Mouse (Mus musculus): ENCODE measurements at regions not wholly inside any gene's neighbourhood (a gene's known extent, or its start where the extent isn't known, plus 50 kb on each side); places are given as distances from the start of the nearest gene placed in this dataset.

DNA sequence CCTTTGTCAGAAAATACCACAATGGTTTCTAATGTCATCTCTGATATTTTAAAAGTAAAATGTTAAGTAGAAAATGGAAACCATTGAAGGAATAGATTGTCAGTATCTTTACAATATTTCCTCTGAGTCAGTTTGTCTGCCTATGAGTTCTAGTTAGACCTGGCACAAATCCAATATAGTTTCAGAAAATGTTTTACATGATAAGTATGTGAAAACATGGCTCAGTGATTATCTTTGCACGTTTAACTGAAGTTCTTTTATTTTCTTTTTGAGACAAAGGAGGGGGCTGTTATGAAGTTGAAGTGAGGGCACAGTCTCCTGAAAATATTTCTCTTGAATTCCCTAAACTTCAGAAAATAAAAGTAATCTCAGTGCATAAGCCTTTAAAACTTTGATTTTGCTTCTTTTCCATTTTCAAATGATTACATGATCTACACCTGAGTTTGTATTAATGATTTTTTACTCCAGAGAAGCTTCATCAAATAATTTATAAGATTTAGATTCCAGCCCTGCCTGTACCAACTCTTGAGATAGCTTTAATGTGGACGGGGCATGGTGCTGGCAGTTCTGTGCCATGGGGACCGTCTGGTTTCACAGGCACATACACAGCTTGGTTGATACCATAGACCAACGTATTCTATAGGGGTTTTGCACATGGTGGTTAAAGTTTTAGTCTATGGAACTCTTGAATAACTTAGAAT, 336.5 kb downstream of the Pdha2 start:
- no peak for DNase-seq (ENCODE audit: low spot score)

DNA sequence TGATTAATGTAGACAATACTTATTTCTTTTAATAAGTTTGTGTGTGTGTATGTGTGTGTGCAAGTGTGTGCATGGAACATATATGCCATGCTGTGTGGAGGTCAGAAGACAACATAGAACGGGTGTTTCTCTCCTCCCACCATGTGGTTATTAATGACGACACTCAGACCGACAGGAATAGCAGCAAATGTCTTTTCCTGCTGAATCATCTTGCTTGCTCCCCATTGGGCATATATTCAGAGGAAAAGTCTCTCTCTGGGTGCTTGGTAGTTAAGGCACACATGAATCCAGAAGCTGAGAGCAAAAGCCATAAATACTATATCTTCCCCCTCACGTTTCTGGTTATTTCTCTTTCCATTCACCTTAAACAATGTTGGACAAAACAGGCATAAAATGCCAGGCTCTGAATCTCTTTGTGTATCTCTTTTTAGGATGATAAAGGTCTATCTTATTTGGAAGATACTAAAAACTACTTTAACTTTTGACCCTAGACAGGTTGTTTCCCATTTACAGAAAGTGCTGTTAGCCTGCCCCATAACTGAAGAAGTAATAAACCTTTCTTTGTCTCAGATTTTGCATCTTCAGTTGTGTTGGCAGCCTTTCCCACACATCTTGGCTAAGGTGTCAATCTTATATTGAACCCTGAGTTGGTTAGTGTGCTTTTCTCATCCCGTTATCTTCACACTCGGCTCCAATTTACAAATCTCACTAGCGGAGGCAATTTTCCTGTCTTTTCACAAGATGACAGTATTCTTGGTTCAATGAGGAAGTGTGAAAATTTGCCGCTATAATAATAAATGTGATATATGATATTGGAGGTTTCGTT, 337.9 kb downstream of the Pdha2 start:
- DNase-seq (ENCODE audit: low spot score), result no peak

DNA sequence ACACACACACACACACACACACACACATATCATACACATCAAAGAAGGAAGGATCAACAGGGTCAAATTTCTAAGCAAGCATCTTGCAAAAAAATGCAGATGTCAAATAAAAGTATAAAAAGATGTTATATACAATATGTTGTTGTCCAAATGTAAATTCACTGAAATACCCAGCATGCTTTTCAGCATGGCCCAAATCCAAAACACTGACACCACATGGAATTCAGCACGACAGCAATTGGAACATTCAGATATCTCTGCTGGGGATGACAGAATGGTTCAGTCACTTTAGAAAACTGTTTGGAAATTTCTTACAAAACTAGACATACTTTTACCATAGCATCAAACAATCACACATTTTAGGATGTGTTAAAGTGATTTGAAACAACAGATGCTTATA, 339.6 kb downstream of the Pdha2 start:
- DNase-seq (ENCODE audit: low spot score), result no peak

DNA sequence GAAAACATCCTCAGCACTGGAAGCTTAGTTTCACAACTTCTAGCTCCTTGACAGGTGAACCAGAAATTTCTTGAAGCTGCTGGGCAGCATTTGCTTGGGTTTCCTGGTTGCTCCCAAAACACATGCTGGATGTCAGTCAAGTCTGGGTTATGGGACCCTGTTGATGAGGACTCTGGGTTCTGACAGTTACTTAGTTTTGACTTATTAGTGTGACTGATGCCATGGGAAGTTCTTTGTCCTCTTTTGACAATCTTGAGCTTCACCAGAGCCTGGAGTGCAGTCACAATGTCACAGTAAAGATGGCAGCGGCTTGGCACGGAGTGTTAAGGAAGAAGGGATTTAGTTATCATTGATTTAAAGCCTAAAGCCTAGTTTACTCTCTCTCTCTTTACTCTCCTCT, 340.9 kb downstream of the Pdha2 start:
- DNase-seq (ENCODE audit: low spot score), result no peak

DNA sequence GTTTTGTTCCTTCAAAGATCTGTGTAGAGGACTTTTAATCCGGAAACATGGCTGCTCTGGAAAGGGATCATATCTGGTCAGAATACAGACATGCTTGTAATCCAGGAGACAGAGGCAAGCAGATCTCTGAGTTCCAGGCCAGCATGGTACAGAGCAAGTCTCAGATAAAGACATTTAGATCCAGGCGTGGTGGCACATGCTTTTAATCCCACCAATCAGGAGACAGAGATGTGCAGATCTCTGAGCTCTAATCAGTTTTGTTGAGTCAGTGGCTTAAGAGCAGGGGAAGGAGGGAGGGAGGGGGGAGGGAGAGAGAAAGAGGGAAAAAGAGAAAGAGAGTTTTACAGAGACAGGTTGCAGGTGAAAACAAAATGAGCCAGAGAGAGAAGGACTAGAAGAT, 372.0 kb downstream of the Pdha2 start:
- DNase-seq (ENCODE audit: low spot score), result no peak

DNA sequence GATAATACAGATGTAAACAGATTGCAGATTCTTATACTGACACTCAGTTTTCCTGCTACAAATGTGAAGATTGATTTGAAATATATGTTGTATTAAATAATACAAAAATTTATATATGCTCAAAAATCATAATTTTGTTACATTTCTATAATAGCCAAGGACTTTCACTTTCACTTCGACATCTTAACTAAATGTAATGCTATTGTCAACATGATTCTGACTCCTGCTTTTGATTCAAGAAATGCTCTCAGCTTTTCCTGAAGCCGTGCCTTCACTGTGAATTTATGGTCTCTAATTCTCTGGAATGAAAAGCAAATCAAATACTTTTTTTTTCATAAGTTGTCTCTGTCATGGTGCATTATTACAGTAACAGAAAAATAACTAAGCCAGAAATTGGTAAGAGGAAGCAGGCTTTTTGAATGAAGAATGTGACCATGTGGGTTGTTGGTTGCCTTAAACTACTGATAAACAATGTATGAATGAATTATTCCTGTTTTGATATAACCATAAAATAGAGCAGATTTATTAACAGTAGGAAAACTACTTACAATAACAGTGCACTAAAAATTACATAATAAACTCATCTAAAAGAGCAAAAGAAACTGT, 374.1 kb downstream of the Pdha2 start:
- no peak for DNase-seq (ENCODE audit: low spot score)

DNA sequence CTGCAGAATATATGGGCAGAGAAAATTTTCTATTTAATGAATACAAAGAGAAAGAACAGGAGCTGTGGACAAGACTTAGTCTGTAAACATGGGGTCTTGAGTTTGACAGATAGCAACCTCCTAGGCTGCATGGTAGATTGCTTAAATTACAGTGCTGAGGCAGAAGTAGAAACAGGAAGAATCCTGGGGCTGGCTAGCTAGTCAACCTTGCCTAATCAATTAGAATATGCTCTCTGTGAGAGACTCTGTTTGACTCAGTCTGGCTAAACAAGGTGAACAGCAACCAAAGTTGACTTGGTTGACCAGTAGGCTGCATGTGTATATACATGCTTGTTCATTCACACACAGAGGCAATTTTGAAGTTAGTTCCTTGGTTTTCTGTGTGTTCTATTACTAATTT, 390.9 kb downstream of the Pdha2 start:
- no peak for DNase-seq (ENCODE audit: low spot score)

DNA sequence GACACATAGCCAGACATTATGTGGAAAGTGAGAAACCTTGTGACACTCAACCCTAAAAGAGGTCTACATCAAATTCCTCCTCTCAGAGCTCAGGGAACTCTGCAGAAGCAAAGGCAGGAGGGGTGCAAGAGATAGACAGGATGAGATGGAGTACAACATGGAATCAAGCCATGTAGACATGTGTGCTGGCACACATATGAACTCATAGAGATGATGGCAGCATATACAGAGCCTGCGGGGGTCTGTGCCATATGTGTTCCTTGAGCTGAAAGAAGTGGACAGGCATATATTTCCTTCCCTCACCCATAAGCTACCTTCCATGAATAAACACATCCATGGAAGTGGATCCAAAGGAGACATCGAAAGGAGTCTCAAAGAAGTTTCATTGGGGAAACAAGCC, 406.6 kb downstream of the Pdha2 start:
- DNase-seq (ENCODE audit: low spot score), result no peak

DNA sequence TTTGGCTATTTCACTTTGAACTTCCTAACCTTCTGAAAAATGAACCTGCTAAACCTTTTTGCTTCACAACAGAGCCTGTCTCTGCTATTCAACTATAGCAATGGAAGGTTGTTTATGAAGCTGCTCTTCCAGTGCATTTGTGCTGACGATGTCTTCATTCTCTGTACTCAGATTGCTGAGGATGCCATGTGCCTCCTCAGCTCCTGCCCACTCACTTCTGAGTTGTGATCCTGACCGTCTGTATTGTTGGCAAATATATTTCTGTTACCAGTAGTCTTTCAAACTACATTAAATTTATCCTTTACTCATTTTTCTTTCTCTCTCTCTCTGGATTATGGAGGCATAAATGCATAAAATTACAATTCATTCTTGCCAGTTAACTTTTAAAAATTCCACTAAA, 419.2 kb downstream of the Pdha2 start:
- no peak for DNase-seq (ENCODE audit: low spot score)

DNA sequence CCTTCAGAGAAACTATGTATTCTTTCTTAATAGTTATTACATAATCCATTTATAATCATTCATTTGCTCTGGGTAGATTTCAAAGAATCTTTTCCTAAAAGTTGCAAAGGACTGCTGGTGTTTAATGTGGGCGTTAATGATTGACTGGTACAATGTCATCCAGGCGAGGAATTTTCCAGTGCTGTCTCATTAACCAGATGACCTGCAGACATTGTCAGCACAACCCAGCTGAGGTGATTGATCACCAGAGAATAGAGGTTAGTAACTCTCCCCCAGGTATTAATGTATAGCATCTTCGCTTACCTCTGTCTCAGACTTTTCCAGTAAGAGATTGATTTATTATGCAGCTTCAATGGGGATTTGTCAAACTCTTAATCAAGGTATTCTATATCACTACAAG, 426.5 kb downstream of the Pdha2 start:
- peak; percentile 2 for DNase-seq (ENCODE audit: low spot score)

DNA sequence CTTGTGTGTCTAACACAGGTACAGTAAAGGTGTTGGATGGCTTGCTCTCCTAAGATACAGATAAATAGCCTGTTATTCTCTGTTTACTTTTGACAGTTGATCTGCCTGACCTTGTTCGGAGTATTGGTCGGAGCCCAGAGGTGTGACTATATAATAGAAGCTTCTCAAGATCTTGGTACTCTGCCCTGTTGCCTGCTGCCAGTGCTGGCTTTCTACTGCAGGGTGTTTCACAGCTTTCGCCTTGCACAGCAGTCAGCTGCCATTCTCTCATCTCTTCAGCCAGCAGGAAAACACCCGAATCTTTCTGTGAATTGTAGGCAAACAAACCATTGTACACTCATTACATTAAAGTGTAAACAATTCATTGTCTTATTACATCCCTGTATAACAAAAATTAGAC, 452.1 kb downstream of the Pdha2 start:
- DNase-seq (ENCODE audit: low spot score), result no peak

DNA sequence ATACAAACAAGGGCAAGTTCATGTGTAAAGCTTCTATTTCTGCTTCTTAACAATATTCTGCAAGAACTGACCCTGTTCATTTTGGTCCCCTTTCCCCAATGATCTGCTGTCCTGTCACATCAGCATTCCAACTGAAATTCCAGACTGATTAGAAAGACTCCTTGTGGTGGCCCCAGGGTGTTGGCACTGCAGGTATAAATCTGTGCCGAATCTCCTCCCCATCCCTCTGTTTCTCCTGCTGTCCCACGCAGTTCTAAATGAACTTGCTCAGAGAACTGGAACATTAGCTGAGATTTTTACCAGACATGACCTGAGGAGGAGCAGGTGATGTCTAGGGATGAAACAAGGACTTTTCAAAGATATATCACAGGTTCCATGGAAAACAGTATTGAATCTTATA, 467.7 kb downstream of the Pdha2 start:
- DNase-seq (ENCODE audit: low spot score), result no peak

DNA sequence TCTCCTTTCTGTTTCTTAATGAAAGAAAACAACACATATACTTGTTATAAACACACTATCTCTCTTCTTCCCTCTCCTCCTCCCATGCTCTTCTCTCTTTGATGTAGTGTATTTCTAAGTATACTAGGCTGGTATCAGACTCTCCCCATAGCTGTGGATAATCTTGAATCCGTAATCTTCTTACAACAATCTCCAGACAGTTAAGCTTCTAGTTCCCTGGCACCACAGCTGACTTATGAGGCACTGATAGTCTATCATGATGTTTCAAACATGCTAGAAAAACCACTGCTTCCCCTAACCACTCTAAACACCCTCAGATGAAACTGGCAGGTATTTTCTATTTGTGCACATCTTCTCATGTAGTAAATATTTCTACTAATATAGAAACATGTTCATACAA, 471.7 kb downstream of the Pdha2 start:
- DNase-seq (ENCODE audit: low spot score), result no peak

DNA sequence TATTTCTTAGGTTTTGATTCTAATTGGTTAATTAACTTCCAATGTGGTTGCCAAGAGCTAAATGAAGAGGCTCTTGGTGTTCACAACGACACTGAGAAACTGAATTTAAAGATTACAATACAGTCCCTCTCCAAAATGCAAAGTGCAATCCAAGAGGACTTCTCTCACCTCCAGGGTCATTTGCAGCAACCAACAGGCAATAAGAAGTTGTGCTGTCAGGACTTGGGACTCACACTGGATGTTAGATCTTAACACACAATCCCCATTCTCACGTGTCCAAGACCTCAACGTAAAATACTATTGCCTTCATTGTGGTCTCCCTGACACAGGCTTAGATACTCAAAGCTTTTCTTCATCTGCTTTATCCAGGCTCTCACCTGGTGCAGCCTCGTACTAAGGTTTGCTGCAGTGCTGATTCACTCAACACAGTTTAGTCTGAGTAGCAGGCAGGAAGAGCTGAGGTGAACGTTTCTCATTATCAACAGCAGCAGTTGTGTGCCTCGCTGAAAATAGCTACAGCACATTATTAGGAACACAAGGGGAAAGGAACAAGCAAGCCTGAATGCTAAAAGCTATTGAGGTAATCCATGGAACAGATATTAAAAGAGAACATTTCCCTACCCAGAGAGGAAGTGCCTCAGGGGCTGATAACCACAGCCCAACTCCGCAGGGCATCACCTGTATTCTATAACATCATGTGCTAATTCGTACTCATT, 473.3 kb downstream of the Pdha2 start:
- DNase-seq (ENCODE audit: low spot score), result no peak

DNA sequence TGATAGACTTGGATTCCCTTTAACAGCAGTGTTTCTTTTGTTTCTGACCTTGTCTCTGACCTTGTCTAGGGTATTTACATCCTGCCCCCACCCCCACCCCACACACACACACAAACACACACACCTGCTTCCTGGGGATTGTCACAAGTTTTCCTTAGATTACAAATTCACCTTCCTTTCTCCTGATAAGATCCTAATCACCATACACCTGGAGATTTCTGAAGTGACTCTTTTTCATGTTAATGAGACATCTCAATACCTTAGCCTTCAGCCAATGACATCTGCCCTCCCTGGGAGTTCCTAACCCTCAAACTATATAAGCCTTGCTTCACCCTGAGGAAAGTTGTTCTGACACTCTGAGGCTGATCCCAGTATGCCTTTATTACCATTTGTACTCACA, 495.3 kb downstream of the Pdha2 start:
- no peak for DNase-seq (ENCODE audit: low spot score)

DNA sequence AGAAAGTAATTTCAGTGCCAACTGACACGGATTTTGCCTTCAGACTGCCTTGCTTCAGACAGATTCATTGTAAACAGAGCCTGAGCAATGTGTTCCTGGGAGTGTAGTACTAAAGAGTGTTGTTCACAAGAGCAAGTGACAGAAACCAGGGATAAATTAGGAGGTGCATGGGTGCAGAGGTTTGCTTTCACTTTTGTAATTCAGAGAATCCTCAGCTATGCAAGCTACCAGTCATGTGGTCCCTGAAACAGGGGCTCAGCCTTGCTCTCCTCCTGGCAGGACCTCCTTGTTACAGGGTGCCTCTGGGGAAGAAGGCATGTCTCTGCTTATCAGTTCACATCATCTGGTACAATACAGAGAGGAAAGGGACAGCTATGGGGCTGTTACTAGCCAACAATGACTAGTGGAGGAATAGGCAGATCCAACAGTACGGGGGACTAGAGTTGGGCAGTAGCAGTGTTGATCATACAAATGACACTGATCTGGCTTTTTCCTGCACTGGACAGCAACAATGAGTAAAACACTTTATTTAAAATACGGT, 504.5 kb downstream of the Pdha2 start:
- no peak for DNase-seq (ENCODE audit: low spot score)

DNA sequence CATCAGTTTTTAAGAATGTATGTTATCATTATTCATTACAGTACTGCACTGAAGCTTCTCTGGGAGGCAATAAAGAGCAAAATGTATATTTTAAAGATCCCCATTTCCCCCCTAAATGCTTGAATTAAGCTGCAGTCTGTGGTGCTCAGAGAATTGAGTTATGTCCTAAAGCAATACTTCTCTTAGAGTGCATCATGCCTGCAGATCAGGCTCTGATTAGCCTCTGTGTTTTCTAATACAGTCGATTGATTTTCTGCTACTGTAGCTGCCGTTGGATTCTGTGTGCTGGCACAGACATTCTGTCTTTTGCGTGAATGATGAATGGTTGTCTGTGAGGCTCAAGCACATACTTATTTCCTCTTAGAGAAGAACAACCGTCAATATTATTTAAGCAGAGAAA, 505.4 kb downstream of the Pdha2 start:
- no peak for DNase-seq (ENCODE audit: low spot score)

DNA sequence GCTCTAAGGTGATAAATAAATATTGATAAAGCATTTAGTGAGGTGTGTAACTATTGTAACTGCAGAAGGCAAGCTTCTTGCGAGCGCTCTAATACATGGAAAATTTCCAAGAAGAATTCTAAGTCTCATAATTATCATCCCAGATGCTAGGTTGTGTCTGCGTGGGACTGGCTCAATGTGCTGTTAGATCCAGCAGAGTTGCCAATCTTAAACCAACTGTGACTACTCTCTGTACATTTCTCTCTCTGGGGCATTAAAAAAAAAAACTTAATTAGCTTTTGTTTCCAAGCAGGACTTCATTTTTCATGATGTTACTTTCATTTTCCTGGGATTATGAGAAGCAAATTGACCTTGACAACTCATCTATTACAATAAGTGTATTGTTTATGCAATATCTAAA, 506.6 kb downstream of the Pdha2 start:
- no peak for DNase-seq (ENCODE audit: low spot score)

DNA sequence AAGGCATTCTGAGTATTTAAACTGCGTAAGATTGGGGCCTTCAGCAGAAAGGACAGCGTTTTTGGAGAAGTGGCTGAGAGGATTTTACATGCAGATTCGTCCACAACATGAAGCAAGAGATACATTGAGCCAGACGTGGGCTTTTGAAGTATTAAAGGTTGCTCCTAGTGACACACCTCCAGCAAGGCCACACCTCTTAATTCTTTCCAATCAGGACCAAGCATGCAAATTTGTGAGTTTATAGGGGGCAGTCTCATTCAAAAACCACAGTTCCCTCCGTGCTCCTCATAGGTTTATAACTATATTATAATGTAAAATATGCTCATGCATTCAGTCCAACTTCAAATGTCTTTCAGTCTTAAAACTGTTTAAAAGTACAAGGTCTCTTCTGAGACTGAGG, 509.2 kb downstream of the Pdha2 start:
- DNase-seq (ENCODE audit: low spot score), result no peak

DNA sequence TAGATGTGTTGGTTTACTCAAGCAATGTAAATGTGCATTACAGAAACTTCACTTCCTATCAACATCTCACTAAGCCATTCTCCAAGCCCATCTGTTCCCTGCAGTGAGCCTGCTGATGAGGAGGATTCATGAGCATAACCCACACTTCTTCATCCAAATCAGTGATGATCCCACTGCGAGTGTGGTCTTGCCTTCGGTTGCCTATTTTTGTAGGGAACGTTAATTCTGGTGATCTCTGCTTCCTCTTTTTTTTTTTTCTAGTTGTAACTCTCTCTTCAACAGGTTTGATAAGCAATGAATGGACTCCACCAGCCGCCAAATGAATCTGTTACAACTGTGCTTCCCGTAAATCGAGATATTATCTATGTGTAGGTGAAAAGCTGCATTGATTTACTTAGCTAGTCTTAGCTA, 509.9 kb downstream of the Pdha2 start:
- DNase-seq (ENCODE audit: low spot score), result no peak

DNA sequence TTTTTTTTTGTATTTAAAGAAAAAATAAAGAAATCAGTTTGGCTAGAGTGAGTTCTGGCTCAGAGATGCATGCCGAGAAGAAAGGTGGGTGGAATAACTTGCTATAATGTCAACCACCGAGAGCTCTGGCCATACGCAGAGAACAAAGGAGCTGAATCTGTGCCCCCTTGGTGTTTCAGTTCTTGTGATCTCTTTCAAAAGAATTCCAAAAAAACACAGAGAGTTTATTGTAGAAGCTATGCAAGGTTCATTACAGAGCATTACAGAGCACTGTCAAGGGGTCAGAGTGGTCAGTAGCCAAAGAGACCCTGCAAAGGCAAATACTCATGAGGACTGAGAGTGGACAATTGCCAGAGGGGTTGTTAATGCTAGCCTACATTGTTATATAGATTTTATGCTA, 514.9 kb downstream of the Pdha2 start:
- peak; percentile 50 for DNase-seq (ENCODE audit: low spot score)

DNA sequence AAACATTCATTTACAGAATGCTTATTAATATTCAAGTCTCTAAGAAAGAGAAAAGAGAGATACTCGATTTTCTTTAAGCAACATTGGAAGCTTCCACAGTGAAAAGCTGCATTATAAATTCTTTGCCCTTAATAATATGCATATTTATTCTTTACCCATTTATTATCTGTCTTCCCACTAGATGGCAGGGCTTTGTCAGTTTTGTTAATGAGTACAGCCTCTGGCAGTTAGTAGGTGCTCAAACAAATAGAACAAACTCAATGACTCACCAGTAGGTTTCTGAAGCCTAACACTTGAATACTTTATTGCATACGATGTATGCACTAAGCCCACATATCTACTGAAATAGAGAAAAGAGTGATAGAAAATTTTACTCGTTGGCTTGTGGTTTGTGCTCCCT, 529.4 kb downstream of the Pdha2 start:
- DNase-seq (ENCODE audit: low spot score), result no peak

All from embryo, embryonic 10.5 days (tissue).